Mouse (Mus musculus): Measurements from ENCODE around the gene Icam4.

GRCm38 (mm10) chr9:21036161-21036560 is 7.0 kb downstream of the Icam4 start:
- TF ChIP-seq MAFK (IDR thresholded peaks at IDR 0.05; ENCODE audit: insufficient read depth, low read depth, low read length) (no peak), HCFC1 (IDR thresholded peaks at IDR 0.05; ENCODE audit: borderline replicate concordance, insufficient read depth, low read length) (no peak)

Data from ES-E14 (cell line).